Mouse (Mus musculus): ENCODE data around the gene Gm21905. TPM values are rescaled to one million over a fixed set of nuclear protein-coding genes. Genes with fewer than 3 reads are reported as not detected.

Gm21905 gene
- not detected in 2 replicates for polyA plus RNA-seq (2012; rRNA removed)
- polyA plus RNA-seq (2014; fragmentation: Nextera tagmentation; extraction: Ambion mirVana): not detected in 2 replicates

- Histone ChIP-seq H3K36me3 (ENCODE audit: control insufficient read depth, insufficient read depth, low read length) (no peaks in the 10 kb centered on the region), H3K4me3 (replicated peaks; ENCODE audit: low read length) (no peak within 1 kb of the TSS), H3K27ac (replicated peaks; ENCODE audit: low read depth, low read length) (no peak within 1 kb of the TSS), H3K4me1 (ENCODE audit: control insufficient read depth, insufficient read depth, low read length) (no peaks in the 10 kb centered on the region), H3K4me2 (replicated peaks; ENCODE audit: low read depth, low read length, severe bottlenecking) (no peak within 1 kb of the TSS), H3K9ac (ENCODE audit: low read depth, low read length, severe bottlenecking) (no peak within 1 kb of the TSS), H3K9me3 (ENCODE audit: control insufficient read depth, low read length) (no peaks in the 10 kb centered on the region), H3K27me3 (ENCODE audit: control insufficient read depth, insufficient read depth, low read length) (no peaks in the 10 kb centered on the region)
- 79% methylated on average over 5 of the region's 5 CpGs for WGBS
- DNase-seq (ENCODE audit: low spot score): no peak
- no peak for ATAC-seq (ENCODE audit: low FRiP score, low read depth)
- TF ChIP-seq POLR2A (IDR thresholded peaks at IDR 0.05; ENCODE audit: borderline replicate concordance, extremely low read depth, insufficient read depth, insufficient read length): no peak
Observed at GRCm38 (mm10) chr5:67946321-67946720, at the start of gene Gm21905. TSS of gene Gm21905 (minus strand) at chr5:67946421.

- no peak for DNase-seq (ENCODE audit: low spot score)
- no peaks in the 10 kb centered on the region for H3K36me3 ChIP-seq (ENCODE audit: control insufficient read depth, insufficient read depth, low read length)
- H3K9ac ChIP-seq (ENCODE audit: low read depth, low read length, severe bottlenecking): no peak overlapping the region
- no peaks in the 10 kb centered on the region for H3K27me3 ChIP-seq (ENCODE audit: control insufficient read depth, insufficient read depth, low read length)
- no peaks in the 10 kb centered on the region for H3K4me1 ChIP-seq (ENCODE audit: control insufficient read depth, insufficient read depth, low read length)
- H3K9me3 ChIP-seq (ENCODE audit: control insufficient read depth, low read length): no peaks in the 10 kb centered on the region
- no peak for TF ChIP-seq POLR2A (IDR thresholded peaks at IDR 0.05; ENCODE audit: borderline replicate concordance, extremely low read depth, insufficient read depth, insufficient read length)
- ATAC-seq (ENCODE audit: low FRiP score, low read depth): no peak
- H3K4me2 ChIP-seq (replicated peaks; ENCODE audit: low read depth, low read length, severe bottlenecking): no peak overlapping the region
- H3K4me3 ChIP-seq (replicated peaks; ENCODE audit: low read length): no peak overlapping the region
- no peak overlapping the region for H3K27ac ChIP-seq (replicated peaks; ENCODE audit: low read depth, low read length)
Observed at GRCm38 (mm10) chr5:67990426-67990825, 44.2 kb upstream of the Gm21905 start.

- Histone ChIP-seq H3K4me1 (ENCODE audit: control insufficient read depth, insufficient read depth, low read length) (no peaks in the 10 kb centered on the region), H3K4me2 (replicated peaks; ENCODE audit: low read depth, low read length, severe bottlenecking) (no peak overlapping the region), H3K9ac (ENCODE audit: low read depth, low read length, severe bottlenecking) (no peak overlapping the region), H3K36me3 (ENCODE audit: control insufficient read depth, insufficient read depth, low read length) (no peaks in the 10 kb centered on the region), H3K27ac (replicated peaks; ENCODE audit: low read depth, low read length) (no peak overlapping the region), H3K27me3 (ENCODE audit: control insufficient read depth, insufficient read depth, low read length) (no peaks in the 10 kb centered on the region), H3K4me3 (replicated peaks; ENCODE audit: low read length) (no peak overlapping the region), H3K9me3 (ENCODE audit: control insufficient read depth, low read length) (no peaks in the 10 kb centered on the region)
- no peak for TF ChIP-seq POLR2A (IDR thresholded peaks at IDR 0.05; ENCODE audit: borderline replicate concordance, extremely low read depth, insufficient read depth, insufficient read length)
- DNase-seq (ENCODE audit: low spot score) (no peak), ATAC-seq (ENCODE audit: low FRiP score, low read depth) (no peak)
- 61% methylated on average over 3 of the region's 3 CpGs for WGBS
Observed at GRCm38 (mm10) chr5:67981946-67982526, 35.8 kb upstream of the Gm21905 start.

- Histone ChIP-seq H3K9ac (ENCODE audit: low read depth, low read length, severe bottlenecking) (no peak overlapping the region), H3K27ac (replicated peaks; ENCODE audit: low read depth, low read length) (no peak overlapping the region), H3K4me3 (replicated peaks; ENCODE audit: low read length) (no peak overlapping the region), H3K9me3 (ENCODE audit: control insufficient read depth, low read length) (no peaks in the 10 kb centered on the region), H3K4me2 (replicated peaks; ENCODE audit: low read depth, low read length, severe bottlenecking) (no peak overlapping the region), H3K36me3 (ENCODE audit: control insufficient read depth, insufficient read depth, low read length) (no peaks in the 10 kb centered on the region), H3K4me1 (ENCODE audit: control insufficient read depth, insufficient read depth, low read length) (no peaks in the 10 kb centered on the region), H3K27me3 (ENCODE audit: control insufficient read depth, insufficient read depth, low read length) (no peaks in the 10 kb centered on the region)
- TF ChIP-seq POLR2A (IDR thresholded peaks at IDR 0.05; ENCODE audit: borderline replicate concordance, extremely low read depth, insufficient read depth, insufficient read length): no peak
- DNase-seq (ENCODE audit: low spot score): no peak
- 80% methylated on average over 7 of the region's 7 CpGs for WGBS
- no peak for ATAC-seq (ENCODE audit: low FRiP score, low read depth)
Observed at GRCm38 (mm10) chr5:67969536-67969935, 23.3 kb upstream of the Gm21905 start.

GRCm38 (mm10) chr5:67961708-67962629, 15.7 kb upstream of the Gm21905 start:
- H3K27me3 ChIP-seq (ENCODE audit: control insufficient read depth, insufficient read depth, low read length): no peaks in the 10 kb centered on the region
- H3K9me3 ChIP-seq (ENCODE audit: control insufficient read depth, low read length): no peaks in the 10 kb centered on the region
- 80% methylated on average over 7 of the region's 7 CpGs for WGBS
- no peak overlapping the region for H3K27ac ChIP-seq (replicated peaks; ENCODE audit: low read depth, low read length)
- DNase-seq (ENCODE audit: low spot score) (no peak), ATAC-seq (ENCODE audit: low FRiP score, low read depth) (no peak)
- H3K36me3 ChIP-seq (ENCODE audit: control insufficient read depth, insufficient read depth, low read length): no peaks in the 10 kb centered on the region
- H3K9ac ChIP-seq (ENCODE audit: low read depth, low read length, severe bottlenecking): no peak overlapping the region
- H3K4me2 ChIP-seq (replicated peaks; ENCODE audit: low read depth, low read length, severe bottlenecking): no peak overlapping the region
- TF ChIP-seq POLR2A (IDR thresholded peaks at IDR 0.05; ENCODE audit: borderline replicate concordance, extremely low read depth, insufficient read depth, insufficient read length): no peak
- no peaks in the 10 kb centered on the region for H3K4me1 ChIP-seq (ENCODE audit: control insufficient read depth, insufficient read depth, low read length)
- H3K4me3 ChIP-seq (replicated peaks; ENCODE audit: low read length): no peak overlapping the region

All from limb, embryonic 14.5 days (tissue).